Comparison of ENCODE assay signal across 23 mouse cellular contexts in the genomic region with DNA sequence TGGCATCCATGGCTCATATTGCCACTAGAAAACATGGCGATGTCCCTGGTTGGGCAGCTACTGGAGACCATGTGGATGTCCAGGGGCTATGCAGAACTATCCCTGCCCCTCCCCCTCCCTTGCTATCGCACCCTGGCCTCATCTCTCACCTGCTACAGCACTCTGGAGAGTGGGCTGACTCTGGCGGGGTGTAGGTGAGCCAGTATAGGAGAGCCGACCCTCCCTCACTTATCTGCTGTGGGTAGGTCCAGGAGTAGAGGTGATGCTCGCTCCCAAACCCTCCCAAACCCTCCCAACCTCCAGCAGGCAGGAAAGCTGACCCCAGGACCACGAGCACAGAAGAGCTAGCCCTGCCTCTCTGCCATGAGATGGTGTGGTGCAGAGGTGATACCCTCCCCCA.
"Had no signal": no experiment of that assay in that cellular context is flagged by ENCODE, and none has a peak within 500 bp of the region (broad histone marks: within the 10 kb centered on the region; RNA-seq: fewer than 3 reads in every experiment).

No protein-coding gene starts in this region.

- H3K9me3 ChIP-seq: limb, embryonic 12.5 days; limb, embryonic 15.5 days; midbrain, embryonic 15.5 days; neural tube, embryonic 15.5 days; stomach, embryonic 15.5 days had no signal

- H3K36me3 ChIP-seq: limb, embryonic 12.5 days; limb, embryonic 15.5 days; midbrain, embryonic 15.5 days; neural tube, embryonic 15.5 days; stomach, embryonic 15.5 days had no signal

- H3K27ac ChIP-seq: limb, embryonic 12.5 days; limb, embryonic 15.5 days; liver, embryonic 14.5 days; midbrain, embryonic 15.5 days; neural tube, embryonic 15.5 days; stomach, embryonic 15.5 days had no signal

- H3K9ac ChIP-seq: limb, embryonic 12.5 days; limb, embryonic 15.5 days; liver, embryonic 14.5 days; liver, postnatal 0 days; lung, embryonic 14.5 days; midbrain, embryonic 15.5 days; neural tube, embryonic 15.5 days; stomach, embryonic 15.5 days had no signal

- ATAC-seq: liver, postnatal 0 days; midbrain, embryonic 15.5 days had no signal

- H3K4me1 ChIP-seq: stomach, embryonic 15.5 days had no signal

- H3K4me3 ChIP-seq: limb, embryonic 12.5 days; limb, embryonic 15.5 days; midbrain, embryonic 15.5 days; myocyte; neural tube, embryonic 15.5 days; stomach, embryonic 15.5 days had no signal

- H3K27me3 ChIP-seq: limb, embryonic 12.5 days; limb, embryonic 15.5 days; midbrain, embryonic 15.5 days; neural tube, embryonic 15.5 days; stomach, embryonic 15.5 days had no signal

- H3K4me2 ChIP-seq: limb, embryonic 12.5 days; limb, embryonic 15.5 days; liver, embryonic 11.5 days; lung, embryonic 14.5 days; midbrain, embryonic 11.5 days; midbrain, embryonic 15.5 days; neural tube, embryonic 15.5 days; stomach, embryonic 15.5 days had no signal

- DNase-seq: kidney, adult 18-20 months; kidney, adult 9 months; kidney, postnatal 14 days; kidney, postnatal 4 days; left cerebral cortex, postnatal 4 days; liver, postnatal 0 days; lung, embryonic 14.5 days; lung, postnatal 10 days; lung, postnatal 4 days; retina, postnatal 1 day; right cerebral cortex, postnatal 25 days; spleen, adult 18-20 months; thymus, adult 18-20 months; thymus, postnatal 36 days had no signal
